Comparison of ENCODE assay signal across 9 mouse cellular contexts in the genomic region with DNA sequence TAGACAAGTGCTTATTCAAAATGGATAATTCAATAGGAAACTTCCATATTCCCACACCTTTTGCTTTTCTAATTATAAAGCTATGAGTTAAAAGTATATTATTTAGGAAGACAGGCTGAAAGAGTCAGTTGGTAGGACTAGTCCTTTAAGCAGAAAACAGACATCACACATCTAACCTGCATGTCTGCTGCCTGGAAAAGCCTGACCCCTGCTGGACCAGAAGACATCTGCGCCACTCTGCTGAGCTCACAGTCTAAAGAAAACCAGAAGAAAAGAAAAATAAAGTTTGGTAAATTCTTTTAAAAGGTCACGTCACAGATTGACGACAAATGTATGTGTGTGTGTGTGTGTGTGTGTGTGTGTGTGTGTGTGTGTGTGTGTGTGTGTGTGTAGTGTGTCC. TPM values are rescaled to one million over a fixed set of nuclear protein-coding genes. Genes with fewer than 3 reads are reported as not detected.
DNase-seq lines count a peak whose midpoint lies in the region; ATAC-seq and TF ChIP-seq lines count a peak whose summit lies in the region.
"Had no signal": no experiment of that assay in that cellular context is flagged by ENCODE, and none has a peak within 500 bp of the region (broad histone marks: within the 10 kb centered on the region; RNA-seq: fewer than 3 reads in every experiment).

No protein-coding gene starts in this region.

- no peak overlapping the region for H3K27ac ChIP-seq in liver, postnatal 0 days (ENCODE audit: low read depth)
- H3K27ac ChIP-seq: hindbrain, embryonic 15.5 days had no signal

- H3K4me2 ChIP-seq in liver, postnatal 0 days (ENCODE audit: low read depth, low read length): no peak overlapping the region
- H3K4me2 ChIP-seq: hindbrain, embryonic 15.5 days had no signal

- no peaks in the 10 kb centered on the region for H3K27me3 ChIP-seq in liver, postnatal 0 days (ENCODE audit: insufficient read depth, low read length)
- H3K27me3 ChIP-seq in splenic B cell, adult 2 months (ENCODE audit: control insufficient read depth, insufficient read depth, low read length, poor library complexity, severe bottlenecking): no peaks in the 10 kb centered on the region
- H3K27me3 ChIP-seq: hindbrain, embryonic 15.5 days had no signal

- H3K36me3 ChIP-seq in liver, postnatal 0 days (replicated peaks; ENCODE audit: insufficient read depth, low read length): no peaks in the 10 kb centered on the region
- H3K36me3 ChIP-seq in splenic B cell, adult 2 months (ENCODE audit: control insufficient read depth, insufficient read depth, low read length, poor library complexity, severe bottlenecking): no peaks in the 10 kb centered on the region
- H3K36me3 ChIP-seq: hindbrain, embryonic 15.5 days had no signal

- ATAC-seq in CD4-positive, CD25-positive, alpha-beta regulatory T cell, adult 4 months: no peak
- ATAC-seq in liver, postnatal 0 days: peak; percentile 67; the same call in 1 of the 2 replicates

- WGBS in liver, postnatal 0 days (ENCODE audit: insufficient replicate concordance): 70% methylated on average over 3 of the region's 3 CpGs

- no peaks in the 10 kb centered on the region for H3K9me3 ChIP-seq in liver, postnatal 0 days (ENCODE audit: low read length)
- H3K9me3 ChIP-seq: hindbrain, embryonic 15.5 days had no signal

- peak; percentile 5 for DNase-seq in CD4-positive, CD25-positive, alpha-beta regulatory T cell, adult 2 months (ENCODE audit: low read depth, low spot score)
- DNase-seq in right cerebral cortex, adult 18-20 months: peak; percentile 28
- no peak for DNase-seq in right cerebral cortex, postnatal 36 days (ENCODE audit: low spot score in 2 of 2)
- DNase-seq in cerebellum, postnatal 36 days: peak; percentile 30 to 45
- DNase-seq in kidney, postnatal 10 days: peak; percentile 62
- peak; percentile 58 for DNase-seq in liver, postnatal 0 days
- peak; percentile 13 for DNase-seq in splenic B cell, adult 2 months (ENCODE audit: low read depth, low spot score)

- no peak overlapping the region for H3K9ac ChIP-seq in liver, postnatal 0 days (replicated peaks)
- H3K9ac ChIP-seq: hindbrain, embryonic 15.5 days had no signal

- no peak overlapping the region for H3K4me3 ChIP-seq in liver, postnatal 0 days (ENCODE audit: low read depth, low read length)
- H3K4me3 ChIP-seq: hindbrain, embryonic 15.5 days had no signal

- TF ChIP-seq CTCF in liver, postnatal 0 days (IDR thresholded peaks at IDR 0.05; ENCODE audit: low read depth): peak; percentile 83

- no peaks in the 10 kb centered on the region for H3K4me1 ChIP-seq in liver, postnatal 0 days (ENCODE audit: insufficient read depth)
- H3K4me1 ChIP-seq: hindbrain, embryonic 15.5 days had no signal

- no peak for TF ChIP-seq EP300 in liver, postnatal 0 days (IDR thresholded peaks at IDR 0.05; ENCODE audit: low read depth)

RNA-seq across cellular contexts. Expression of a gene that starts 25.6 kb away (rescaled TPM):
- polyA plus RNA-seq in CD4-positive, CD25-positive, alpha-beta regulatory T cell, adult 4 months (2017; shearing (Covaris generic)): not detected
- 2.9 and 3.1 TPM in 2 replicates for polyA plus RNA-seq in liver, postnatal 0 days (2015; fragmentation: Nextera tagmentation; extraction: Ambion mirVana)

Comparison
In these comparisons a context has a peak if more than half of its experiments do, and no peak if none do; other contexts are left out.
1. DNase-seq: peak in CD4-positive, CD25-positive, alpha-beta regulatory T cell, adult 2 months (single experiment), right cerebral cortex, adult 18-20 months (single experiment), cerebellum, postnatal 36 days (2 of 2), kidney, postnatal 10 days (single experiment), liver, postnatal 0 days (single experiment) and splenic B cell, adult 2 months (single experiment); none in right cerebral cortex, postnatal 36 days (0 of 2).